Mouse (Mus musculus): ENCODE results near the gene Prepl. TPM values are rescaled to one million over a fixed set of nuclear protein-coding genes. Genes with fewer than 3 reads are reported as not detected.

Gene Prepl
- polyA plus RNA-seq (2015; fragmentation: Nextera tagmentation; extraction: Ambion mirVana): 6.1 and 6.9 TPM in 2 replicates

GRCm38 (mm10) chr17:85090120-85091099, at the start of gene Prepl, which contains the start of gene Camkmt:
TSS of gene Prepl (minus strand) at chr17:85090241.
TSS of gene Camkmt (plus strand) at chr17:85090552.

GRCm38 (mm10) chr17:85028093-85028739, 61.8 kb downstream of the Prepl start, which contains the start of gene Slc3a1:
TSS of gene Slc3a1 (plus strand) at chr17:85028376.

Other genes with a start within 250 kb of the Prepl start
- 53.1 and 53.9 TPM in 2 replicates for gene Ppm1b, start 133.5 kb downstream of the Prepl start, polyA plus RNA-seq (2015; fragmentation: Nextera tagmentation; extraction: Ambion mirVana)
- gene Slc3a1, start 61.9 kb downstream of the Prepl start, polyA plus RNA-seq (2015; fragmentation: Nextera tagmentation; extraction: Ambion mirVana): 0.11 and 0.13 TPM in 2 replicates
- 2.9 and 4.0 TPM in 2 replicates for gene Camkmt, start 311 bp upstream of the Prepl start, polyA plus RNA-seq (2015; fragmentation: Nextera tagmentation; extraction: Ambion mirVana)

Measured in spleen, postnatal 0 days (tissue).